Mouse (Mus musculus) adrenal gland, adult 8-10 months (tissue): ENCODE results near the gene Dnaaf1. TPM values are rescaled to one million over a fixed set of nuclear protein-coding genes. Genes with fewer than 3 reads are reported as not detected.

Experiments used
- DNase-seq: peaks from one replicate; pipeline ENCODE4 v3.0.0; 2022
- total RNA-seq, 4 experiments: library from RNA; stranded (reverse); gene quantifications; 2 replicates each; pipeline ENCODE4 v1.2.4; 2022

The Dnaaf1 gene
- total RNA-seq, 4 experiments from 2014 or later: not detected

- no peak for DNase-seq
Observed at GRCm38 (mm10) chr8:119624916-119625315, 49.9 kb downstream of the Dnaaf1 start.

GRCm38 (mm10) chr8:119625788-119626187 is 50.8 kb downstream of the Dnaaf1 start:
- no peak for DNase-seq

DNA sequence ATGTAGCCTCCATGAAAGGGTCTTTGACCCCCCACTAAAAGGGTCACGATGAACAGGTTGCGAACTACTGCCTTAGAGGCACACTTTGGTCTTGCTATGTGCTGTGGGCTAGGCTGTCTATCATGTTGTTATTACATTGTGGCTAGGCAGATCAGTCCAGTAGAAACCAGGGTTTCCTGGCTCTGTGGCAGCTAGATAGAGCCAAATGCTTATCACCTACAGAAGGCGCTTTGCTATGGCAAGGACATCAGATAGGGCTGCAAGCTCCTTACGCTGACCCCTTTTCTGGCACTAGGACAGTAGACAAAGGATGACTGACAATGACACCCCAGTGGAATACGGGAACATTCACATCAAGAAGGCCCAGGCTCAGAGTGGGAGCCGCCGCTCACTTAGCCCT is 52.2 kb downstream of the Dnaaf1 start:
- no peak for DNase-seq

DNA sequence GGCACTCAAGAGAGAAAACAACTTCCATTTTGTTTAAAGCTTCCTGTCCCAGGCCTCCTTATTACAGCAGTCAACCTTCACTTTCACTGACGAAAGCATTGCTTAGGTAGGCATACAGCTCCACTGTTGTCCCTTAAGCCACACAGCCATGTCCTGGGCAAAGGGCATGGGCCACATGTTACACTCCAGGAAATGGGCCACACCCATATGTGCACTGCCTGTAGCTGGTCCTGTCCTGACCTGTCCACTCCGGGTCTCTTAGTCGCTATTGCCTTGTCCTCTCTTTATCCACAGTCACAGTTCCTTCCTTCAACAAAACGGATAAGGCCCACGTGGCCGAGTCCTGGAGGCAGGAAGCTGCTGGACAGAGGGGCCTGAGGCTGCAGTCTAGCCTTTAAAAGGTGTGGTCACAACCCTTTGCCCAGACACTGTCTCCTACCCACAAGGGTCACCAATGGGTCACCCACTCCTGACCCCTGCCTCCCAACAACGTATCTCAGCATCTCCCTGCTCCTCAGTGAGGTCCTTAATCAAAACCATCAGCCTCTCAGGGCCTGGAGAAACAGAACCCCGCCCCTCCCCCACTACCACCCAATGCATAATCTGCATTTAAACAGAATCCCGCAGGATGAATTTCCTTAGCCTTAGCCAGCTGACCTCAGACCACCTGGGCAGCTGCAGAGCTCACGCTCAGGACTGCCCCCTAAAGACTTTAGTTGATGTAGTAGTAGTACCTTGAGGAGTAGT is 52.8 kb downstream of the Dnaaf1 start:
- no peak for DNase-seq

GRCm38 (mm10) chr8:119630841-119631240 is 55.8 kb downstream of the Dnaaf1 start:
- no peak for DNase-seq

GRCm38 (mm10) chr8:119632246-119632645 is 57.2 kb downstream of the Dnaaf1 start:
- DNase-seq: no peak

GRCm38 (mm10) chr8:119632909-119633308 is 57.9 kb downstream of the Dnaaf1 start:
- DNase-seq: no peak

- DNase-seq: no peak
Observed at GRCm38 (mm10) chr8:119634616-119635336, 59.7 kb downstream of the Dnaaf1 start.

- DNase-seq: no peak
Observed at GRCm38 (mm10) chr8:119635378-119635777, 60.3 kb downstream of the Dnaaf1 start, which contains the start of gene Kcng4. Kcng4 (minus strand) TSS chr8:119635680.

DNA sequence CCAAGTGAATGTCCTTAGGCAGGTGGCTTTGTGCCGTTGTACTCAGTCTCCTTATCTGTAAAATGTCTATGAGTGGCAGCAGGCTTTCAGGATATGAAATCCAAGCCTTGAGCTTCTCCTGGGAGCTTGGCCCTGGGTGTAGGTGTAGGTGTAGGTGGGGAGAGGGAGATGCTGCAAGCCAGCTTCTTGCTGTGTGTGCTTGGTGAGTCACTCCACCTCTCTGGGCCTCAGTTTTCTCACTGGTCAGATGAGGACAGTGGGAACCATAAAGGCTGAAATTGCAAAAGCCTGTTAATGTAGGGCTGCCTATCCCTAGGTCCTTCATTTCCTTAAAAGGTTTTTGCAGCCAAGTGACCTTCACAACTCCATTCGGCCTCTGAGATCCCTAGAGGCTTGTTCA is 60.9 kb downstream of the Dnaaf1 start:
- DNase-seq: no peak

GRCm38 (mm10) chr8:119636766-119637165 is 61.7 kb downstream of the Dnaaf1 start:
- peak; percentile 49 for DNase-seq

- no peak for DNase-seq
Observed at GRCm38 (mm10) chr8:119637381-119637780, 62.3 kb downstream of the Dnaaf1 start.

GRCm38 (mm10) chr8:119638261-119638660 is 63.2 kb downstream of the Dnaaf1 start:
- DNase-seq: no peak

DNA sequence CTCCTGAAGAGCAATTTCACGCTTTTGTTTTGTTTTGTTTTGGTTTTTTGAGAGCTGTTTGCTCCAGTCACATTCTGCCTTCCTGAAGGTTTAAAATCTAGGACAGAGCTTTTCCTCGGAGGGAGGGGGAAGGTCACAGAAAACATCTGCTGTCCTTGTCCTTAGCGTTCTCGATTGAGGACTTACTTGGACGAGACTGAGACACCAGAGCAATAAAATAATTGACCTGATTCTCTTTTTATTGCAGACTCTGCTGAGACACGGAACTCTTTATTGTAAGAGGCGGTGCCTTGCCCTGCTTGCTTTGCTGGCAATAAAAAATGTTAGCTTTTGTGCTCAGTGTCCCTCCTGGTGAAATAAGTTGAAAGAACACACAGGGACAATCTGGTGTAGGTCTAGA is 64.8 kb downstream of the Dnaaf1 start:
- DNase-seq: peak; percentile 39

GRCm38 (mm10) chr8:119641058-119641457 is 66.0 kb downstream of the Dnaaf1 start:
- DNase-seq: peak; percentile 57

DNA sequence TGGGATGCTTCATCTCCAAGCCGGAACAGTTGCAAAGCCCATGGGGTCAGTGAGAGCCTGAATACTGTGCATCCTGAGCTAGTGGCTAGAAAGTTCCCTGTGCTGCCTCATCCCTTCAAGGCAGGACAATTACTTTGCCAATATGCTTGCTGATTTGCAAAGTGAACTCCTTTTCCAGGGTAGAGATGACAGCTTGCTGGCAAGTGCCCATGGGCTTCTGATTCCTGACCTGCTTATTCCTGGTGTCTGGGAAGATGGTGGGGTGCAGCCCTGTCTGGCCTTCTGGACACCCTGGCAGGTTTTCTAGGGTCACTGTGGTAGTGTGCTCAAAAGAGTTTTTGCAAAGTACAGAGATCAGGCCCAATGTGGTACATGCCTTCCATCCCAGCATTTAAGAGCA is 67.9 kb downstream of the Dnaaf1 start:
- DNase-seq: no peak

DNA sequence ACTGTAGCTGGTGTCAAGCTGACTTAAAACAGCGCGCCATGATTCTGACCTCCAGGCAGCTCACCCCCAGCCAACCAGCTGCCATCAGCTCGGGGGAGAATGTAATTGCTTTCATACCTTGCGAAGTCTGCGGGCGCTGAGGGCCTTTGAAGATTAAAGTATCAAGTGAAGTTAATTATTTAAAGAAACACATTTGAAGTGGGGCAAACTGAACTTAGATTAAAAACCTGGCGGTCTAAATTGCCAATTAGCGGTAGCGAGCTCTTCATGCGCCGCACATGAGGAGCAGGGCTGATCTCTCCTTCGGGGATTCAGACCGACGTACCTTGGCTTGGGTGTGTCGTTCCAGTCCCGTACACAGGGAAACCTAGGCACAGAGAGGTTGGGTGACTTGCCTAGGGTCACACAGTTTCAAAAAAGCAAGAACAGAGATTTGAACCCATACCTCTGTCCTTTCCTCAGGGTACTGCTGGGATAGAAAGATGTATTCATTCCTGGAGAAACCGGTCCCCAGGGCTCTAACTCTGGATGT is 69.5 kb downstream of the Dnaaf1 start:
- no peak for DNase-seq

GRCm38 (mm10) chr8:119644981-119645597 is 70.1 kb downstream of the Dnaaf1 start:
- no peak for DNase-seq

- no peak for DNase-seq
Observed at GRCm38 (mm10) chr8:119646197-119646596, 71.2 kb downstream of the Dnaaf1 start.

DNA sequence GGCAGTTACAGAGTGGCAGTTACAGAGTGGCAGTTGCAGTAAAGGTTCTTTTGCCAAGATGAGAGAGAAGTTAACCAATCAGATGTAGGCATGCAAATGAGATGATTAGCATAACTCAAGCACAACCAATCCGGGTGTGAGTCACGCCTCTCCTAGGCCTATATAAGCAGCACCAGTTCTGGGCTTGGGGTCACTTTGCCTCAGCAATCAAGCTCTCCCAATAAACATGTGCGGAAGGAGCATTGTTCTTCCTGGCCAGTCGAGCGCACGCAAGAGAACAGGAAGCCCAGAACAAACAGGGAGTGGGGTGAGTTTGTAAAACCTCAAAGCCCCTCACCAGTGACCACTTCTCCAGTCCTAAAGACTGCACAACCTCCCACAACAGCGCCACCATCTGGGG is 71.8 kb downstream of the Dnaaf1 start:
- DNase-seq: no peak
